Mouse (Mus musculus) left cerebral cortex, postnatal 10 days (tissue): ENCODE data around the gene Heyl. TPM values are rescaled to one million over a fixed set of nuclear protein-coding genes. Genes with fewer than 3 reads are reported as not detected.

Source experiments
- total RNA-seq, 2 experiments: library from RNA; stranded (reverse); gene quantifications; 2 replicates each; pipeline ENCODE4 v1.2.3; 2021

Heyl gene
- total RNA-seq, 2 experiments from 2014 or later: 6.6 to 7.2 TPM

Other genes starting within 250 kb of the Heyl start
- gene Mycl, start 237.9 kb upstream of the Heyl start, total RNA-seq: 10 to 100 TPM; 35.0 to 39.2 TPM
- gene Trit1, start 217.0 kb upstream of the Heyl start, total RNA-seq: 10 to 100 TPM; 21.4 to 26.6 TPM
- under 1 TPM; 0.26 to 0.54 TPM for gene Bmp8b, start 128.4 kb upstream of the Heyl start, total RNA-seq
- under 1 TPM in 1 of 2 experiments, not detected in 1; 0.53 TPM for gene Oxct2b, start 117.3 kb upstream of the Heyl start, total RNA-seq
- gene Ppie, start 93.6 kb upstream of the Heyl start, total RNA-seq: 10 to 100 TPM; 18.8 to 22.7 TPM
- 100 to 1,000 TPM; 234 to 238 TPM for gene Hpcal4, start 50.3 kb upstream of the Heyl start, total RNA-seq
- gene Nt5c1a, start 32.1 kb upstream of the Heyl start, total RNA-seq: 1 to 10 TPM; 8.2 to 8.6 TPM
- gene Pabpc4, start 28.8 kb downstream of the Heyl start, total RNA-seq: 10 to 100 TPM; 42.4 to 47.5 TPM
- gene Oxct2a, start 90.1 kb downstream of the Heyl start, total RNA-seq: not detected
- under 1 TPM in 1 of 2 experiments, not detected in 1; 0.13 TPM for gene Bmp8a, start 109.7 kb downstream of the Heyl start, total RNA-seq